In genomic region chr7:96904936-96905335, GRCm38 (mm10) we compare ENCODE assay signal across 31 mouse cellular contexts. TPM values are rescaled to one million over a fixed set of nuclear protein-coding genes. Genes with fewer than 3 reads are reported as not detected.
DNase-seq lines count a peak whose midpoint lies in the region; ATAC-seq and TF ChIP-seq lines count a peak whose summit lies in the region.
"Had no signal": no experiment of that assay in that cellular context is flagged by ENCODE, and none has a peak within 500 bp of the region (broad histone marks: within the 10 kb centered on the region; RNA-seq: fewer than 3 reads in every experiment).

No protein-coding gene starts in this region.

- no peak for TF ChIP-seq CTCF in lung, postnatal 0 days (IDR thresholded peaks at IDR 0.05)

- WGBS in lung, postnatal 0 days = 68% methylated on average over 1 of the region's 1 CpGs
- WGBS in forebrain, embryonic 16.5 days = 78% methylated on average over 1 of the region's 1 CpGs

- no peaks in the 10 kb centered on the region for H3K9me3 ChIP-seq in lung, postnatal 0 days (ENCODE audit: low read length)
- no peaks in the 10 kb centered on the region for H3K9me3 ChIP-seq in forebrain, embryonic 16.5 days (ENCODE audit: control insufficient read depth, low read length)
- H3K9me3 ChIP-seq: embryonic facial prominence, embryonic 12.5 days; intestine, embryonic 15.5 days; liver, embryonic 12.5 days; megakaryocyte, embryonic 14.5 days; midbrain, embryonic 13.5 days had no signal

- H3K27ac ChIP-seq in lung, postnatal 0 days (ENCODE audit: low read length) = no peak overlapping the region
- H3K27ac ChIP-seq in forebrain, embryonic 16.5 days (ENCODE audit: low read length) = 0 out of 2 replicates have a peak overlapping the region, but pooled peaks have one; percentile 45
- H3K27ac ChIP-seq: embryonic facial prominence, embryonic 12.5 days; hindbrain, postnatal 0 days; intestine, embryonic 15.5 days; liver, embryonic 12.5 days; midbrain, embryonic 13.5 days had no signal

- H3K4me1 ChIP-seq in lung, postnatal 0 days (ENCODE audit: insufficient read depth, low read depth, low read length) = peaks cover 4% of the 10 kb centered on the region; the same call in 1 of the 2 replicates
- peaks cover 35% of the 10 kb centered on the region for H3K4me1 ChIP-seq in forebrain, embryonic 16.5 days (replicated peaks; ENCODE audit: control insufficient read depth, insufficient read depth, low read length)
- H3K4me1 ChIP-seq: intestine, embryonic 15.5 days; liver, embryonic 12.5 days; megakaryocyte, embryonic 14.5 days had no signal

- intact Hi-C loops in heart, postnatal 36 days (cut with DNase I) = no loop called here

- DNase-seq in heart, adult 11 months = peak; percentile 57
- DNase-seq in heart, postnatal 36 days = no peak
- DNase-seq in lung, postnatal 0 days (ENCODE audit: low spot score) = peak; percentile 15
- DNase-seq in lung, postnatal 14 days = no peak
- DNase-seq in ZHBTc4 (ENCODE audit: low read depth, low spot score) = peak; percentile 55
- DNase-seq in kidney, postnatal 14 days = no peak
- DNase-seq: adrenal gland, adult 8-10 months; cerebellum, adult 11 months; cerebellum, adult 9-10 months; cerebellum, postnatal 36 days; embryo, embryonic 11 days; gastrocnemius, postnatal 14 days; heart, adult 18-20 months; heart, postnatal 4 days; kidney, adult 2 months; kidney, postnatal 4 days; layer of hippocampus, postnatal 36 days; left cerebral cortex, postnatal 4 days; lung, postnatal 4 days; spleen, adult 18-20 months; thymus, postnatal 14 days had no signal

- ATAC-seq in lung, postnatal 0 days = peak; percentile 43; the same call in 1 of the 2 replicates
- ATAC-seq in forebrain, embryonic 16.5 days = no peak
- ATAC-seq: CD4-positive, CD25-positive, alpha-beta regulatory T cell, adult 4 months; hindbrain, postnatal 0 days; intestine, embryonic 15.5 days; liver, embryonic 12.5 days had no signal

- H3K4me3 ChIP-seq in lung, postnatal 0 days (ENCODE audit: low read depth, low read length) = no peak overlapping the region
- no peak overlapping the region for H3K4me3 ChIP-seq in forebrain, embryonic 16.5 days (replicated peaks; ENCODE audit: low read length)
- H3K4me3 ChIP-seq: embryonic facial prominence, embryonic 12.5 days; intestine, embryonic 15.5 days; liver, embryonic 12.5 days; megakaryocyte, embryonic 14.5 days; midbrain, embryonic 13.5 days had no signal

- TF ChIP-seq EP300 in lung, postnatal 0 days (IDR thresholded peaks at IDR 0.05) = no peak

- no peak overlapping the region for H3K9ac ChIP-seq in lung, postnatal 0 days (replicated peaks; ENCODE audit: low read depth)
- H3K9ac ChIP-seq in forebrain, embryonic 16.5 days (replicated peaks; ENCODE audit: low read depth, low read length) = no peak overlapping the region
- H3K9ac ChIP-seq: embryonic facial prominence, embryonic 12.5 days; intestine, embryonic 15.5 days; liver, embryonic 12.5 days; liver, postnatal 0 days; midbrain, embryonic 13.5 days had no signal

- H3K36me3 ChIP-seq in lung, postnatal 0 days (ENCODE audit: insufficient read depth, low read length) = no peaks in the 10 kb centered on the region
- H3K36me3 ChIP-seq in forebrain, embryonic 16.5 days (ENCODE audit: control insufficient read depth, insufficient read depth) = peaks cover 6% of the 10 kb centered on the region; the same call in 1 of the 2 replicates
- H3K36me3 ChIP-seq: intestine, embryonic 15.5 days; liver, embryonic 12.5 days had no signal

- H3K27me3 ChIP-seq in lung, postnatal 0 days (replicated peaks; ENCODE audit: insufficient read depth, low read length) = no peaks in the 10 kb centered on the region
- no peaks in the 10 kb centered on the region for H3K27me3 ChIP-seq in forebrain, embryonic 16.5 days (replicated peaks; ENCODE audit: control insufficient read depth, insufficient read depth, low read length)
- H3K27me3 ChIP-seq: embryonic facial prominence, embryonic 12.5 days; intestine, embryonic 15.5 days; liver, embryonic 12.5 days had no signal

- no peak overlapping the region for H3K4me2 ChIP-seq in lung, postnatal 0 days (replicated peaks; ENCODE audit: low read depth, low read length)
- no peak overlapping the region for H3K4me2 ChIP-seq in forebrain, embryonic 16.5 days (ENCODE audit: low read length)
- H3K4me2 ChIP-seq: embryonic facial prominence, embryonic 12.5 days; heart, embryonic 11.5 days; intestine, embryonic 15.5 days; liver, embryonic 12.5 days; midbrain, embryonic 13.5 days had no signal

RNA-seq across cellular contexts. Expression of gene Nars2, which starts 46.4 kb away (rescaled TPM):
- 10 to 100 TPM; 16.4 to 18.7 TPM for total RNA-seq in heart, postnatal 36 days (2021)
- polyA plus RNA-seq in lung, postnatal 0 days (2015; fragmentation: Nextera tagmentation; extraction: Ambion mirVana) = 9.2 and 9.8 TPM in 2 replicates
- 22.2 and 30.4 TPM in 2 replicates for polyA plus RNA-seq in forebrain, embryonic 16.5 days (2015; fragmentation: Nextera tagmentation; extraction: Ambion mirVana)

Comparison
In these comparisons a context has a peak if more than half of its experiments do, and no peak if none do; other contexts are left out.
1. DNase-seq: peak in heart, adult 11 months (single experiment), lung, postnatal 0 days (single experiment) and ZHBTc4 (single experiment); none in heart, postnatal 36 days (0 of 2), lung, postnatal 14 days (single experiment) and kidney, postnatal 14 days (single experiment).